Mouse (Mus musculus) liver, embryonic 12.5 days (tissue): Measurements from ENCODE around the gene Olfr820. TPM values are rescaled to one million over a fixed set of nuclear protein-coding genes. Genes with fewer than 3 reads are reported as not detected.

Experiments
- polyA plus RNA-seq: library from polyadenylated mRNA; unstranded; fragments of >200 nt; fragmentation: Nextera tagmentation; extraction: Ambion mirVana; gene quantifications from 2 replicates; pipeline ENCODE4 v1.2.1, GENCODE M21; 2016

Olfr820 gene
- polyA plus RNA-seq, 1 experiment from 2014 or later, result not detected

Other genes starting within 250 kb of the Olfr820 start
- gene Olfr808, start 247.1 kb upstream of the Olfr820 start, polyA plus RNA-seq, result not detected in 2 replicates
- gene Olfr809, start 238.0 kb upstream of the Olfr820 start, polyA plus RNA-seq, result not detected in 2 replicates
- gene Olfr810, start 217.7 kb upstream of the Olfr820 start, polyA plus RNA-seq, result not detected in 2 replicates
- gene Olfr811, start 208.2 kb upstream of the Olfr820 start, polyA plus RNA-seq, result not detected in 2 replicates
- gene Olfr812, start 166.5 kb upstream of the Olfr820 start, polyA plus RNA-seq, result not detected in 2 replicates
- gene Olfr813, start 157.3 kb upstream of the Olfr820 start, polyA plus RNA-seq, result not detected in 2 replicates
- not detected in 2 replicates for gene Olfr814, start 132.8 kb upstream of the Olfr820 start, polyA plus RNA-seq
- gene Olfr815, start 106.8 kb upstream of the Olfr820 start, polyA plus RNA-seq, result not detected in 2 replicates
- gene Olfr816, start 97.0 kb upstream of the Olfr820 start, polyA plus RNA-seq, result not detected in 2 replicates
- not detected in 2 replicates for gene Olfr818, start 63.5 kb upstream of the Olfr820 start, polyA plus RNA-seq
- not detected in 2 replicates for gene Olfr819, start 45.4 kb upstream of the Olfr820 start, polyA plus RNA-seq
- not detected in 2 replicates for gene Olfr247, start 36.5 kb upstream of the Olfr820 start, polyA plus RNA-seq
- not detected in 2 replicates for gene Gm10310, start 27.6 kb upstream of the Olfr820 start, polyA plus RNA-seq
- not detected in 2 replicates for gene Olfr821, start 17.7 kb downstream of the Olfr820 start, polyA plus RNA-seq
- not detected in 2 replicates for gene Olfr822, start 58.6 kb downstream of the Olfr820 start, polyA plus RNA-seq
- not detected in 2 replicates for gene Olfr823, start 102.8 kb downstream of the Olfr820 start, polyA plus RNA-seq
- gene Olfr824, start 117.4 kb downstream of the Olfr820 start, polyA plus RNA-seq, result not detected in 2 replicates
- gene Olfr825, start 154.1 kb downstream of the Olfr820 start, polyA plus RNA-seq, result not detected in 2 replicates
- gene Olfr826, start 171.6 kb downstream of the Olfr820 start, polyA plus RNA-seq, result not detected in 2 replicates
- gene Olfr827, start 201.8 kb downstream of the Olfr820 start, polyA plus RNA-seq, result not detected in 2 replicates